8 mouse cellular contexts compared by ENCODE assay signal in genomic region chr8:102738961-102739487, GRCm38 (mm10). TPM values are rescaled to one million over a fixed set of nuclear protein-coding genes. Genes with fewer than 3 reads are reported as not detected.
A peak's percentile ranks its signal among the peaks of the same experiment; 100 is the strongest.
DNase-seq lines count a peak whose midpoint lies in the region; ATAC-seq lines count a peak whose summit lies in the region.

No protein-coding gene starts in this region.

- no peaks in the 10 kb centered on the region for H3K9me3 ChIP-seq in liver, embryonic 12.5 days (replicated peaks)

- intact Hi-C loops in heart, postnatal 10 days (cut with DNase I) = loop anchor here (10.0 kb wide), 1 partner anchor 144 kb away; no protein-coding TSS in a partner anchor
- intact Hi-C loops in left cerebral cortex, postnatal 25 days (cut with DNase I) = no loop called here

- H3K36me3 ChIP-seq in liver, embryonic 12.5 days = no peaks in the 10 kb centered on the region

- H3K27ac ChIP-seq in liver, embryonic 12.5 days = no peak overlapping the region

- H3K9ac ChIP-seq in liver, embryonic 12.5 days = no peak overlapping the region

- H3K4me3 ChIP-seq in liver, embryonic 12.5 days = no peak overlapping the region

- DNase-seq in brain, adult 2 months (ENCODE audit: low read depth, low spot score) = peak; percentile 73
- peak; percentile 14 to 26 for DNase-seq in cerebellum, adult 18-20 months
- peak; percentile 70 to 81 for DNase-seq in heart, postnatal 10 days
- peak; percentile 32 to 49 for DNase-seq in left cerebral cortex, postnatal 25 days (ENCODE audit: low spot score in 2 of 2)
- no peak for DNase-seq in urinary bladder, adult 18-20 months (ENCODE audit: low spot score in 2 of 2)
- DNase-seq in adrenal gland, adult 8-10 months = no peak
- no peak for DNase-seq in yolk sac, embryonic 10.5 days (ENCODE audit: low spot score)

- H3K4me2 ChIP-seq in liver, embryonic 12.5 days = no peak overlapping the region

- no peaks in the 10 kb centered on the region for H3K4me1 ChIP-seq in liver, embryonic 12.5 days

- no peak for ATAC-seq in liver, embryonic 12.5 days

- WGBS in liver, embryonic 12.5 days (ENCODE audit: insufficient replicate concordance) = 65% methylated on average over 7 of the region's 7 CpGs

- no peaks in the 10 kb centered on the region for H3K27me3 ChIP-seq in liver, embryonic 12.5 days (replicated peaks)

RNA-seq across cellular contexts. Expression of gene Cdh11, which starts 46.4 kb away (rescaled TPM):
- total RNA-seq in heart, postnatal 10 days (2021) = 10 to 100 TPM; 28.6 to 41.5 TPM
- total RNA-seq in left cerebral cortex, postnatal 25 days (2021) = 10 to 100 TPM; 55.7 to 57.3 TPM
- polyA plus RNA-seq in liver, embryonic 12.5 days (2016; fragmentation: Nextera tagmentation; extraction: Ambion mirVana) = 9.1 and 10.5 TPM in 2 replicates
- 10 to 100 TPM; 14.6 to 16.8 (median 15.8) TPM for total RNA-seq in adrenal gland, adult 8-10 months (2022)

Comparison
In these comparisons a context has a peak if more than half of its experiments do, and no peak if none do; other contexts are left out.
1. DNase-seq: peak in brain, adult 2 months (single experiment), cerebellum, adult 18-20 months (2 of 2), heart, postnatal 10 days (2 of 2) and left cerebral cortex, postnatal 25 days (2 of 2); none in urinary bladder, adult 18-20 months (0 of 2), adrenal gland, adult 8-10 months (single experiment) and yolk sac, embryonic 10.5 days (single experiment).